Mouse (Mus musculus) kidney, postnatal 36 days (tissue): ENCODE measurements around the gene Stk32c.
A peak's percentile ranks its signal among the peaks of the same experiment; 100 is the strongest.

Experiments
- DNase-seq, 2 experiments: peaks; one replicate each; pipeline ENCODE4 v3.0.0; 2021 to 2022; ENCODE audit warnings: mixed read lengths in 2 of 2

Gene Stk32c

GRCm38 (mm10) chr7:139228447-139229171 is 15.5 kb upstream of the Stk32c start:
- no peak for DNase-seq

GRCm38 (mm10) chr7:139226416-139226815 is 13.3 kb upstream of the Stk32c start:
- DNase-seq, result no peak

- peak; percentile 65 to 71 for DNase-seq
Observed at GRCm38 (mm10) chr7:139224725-139225124, 11.6 kb upstream of the Stk32c start.

- no peak for DNase-seq
Observed at GRCm38 (mm10) chr7:139224070-139224469, 11.0 kb upstream of the Stk32c start.

GRCm38 (mm10) chr7:139222341-139222740 is 9.2 kb upstream of the Stk32c start:
- no peak for DNase-seq

- DNase-seq, result no peak
Observed at GRCm38 (mm10) chr7:139221856-139222255, 8.7 kb upstream of the Stk32c start.

- no peak for DNase-seq
Observed at GRCm38 (mm10) chr7:139221072-139221471, 8.0 kb upstream of the Stk32c start.

- no peak for DNase-seq
Observed at GRCm38 (mm10) chr7:139220303-139220702, 7.2 kb upstream of the Stk32c start.

- no peak for DNase-seq
Observed at GRCm38 (mm10) chr7:139219486-139219885, 6.4 kb upstream of the Stk32c start.

- peak; percentile 68 to 78 for DNase-seq
Observed at GRCm38 (mm10) chr7:139218641-139219415, 5.7 kb upstream of the Stk32c start.

GRCm38 (mm10) chr7:139217046-139217445 is 3.9 kb upstream of the Stk32c start:
- DNase-seq, result no peak

GRCm38 (mm10) chr7:139216464-139216863 is 3.4 kb upstream of the Stk32c start:
- DNase-seq, result no peak

GRCm38 (mm10) chr7:139215946-139216345 is 2.8 kb upstream of the Stk32c start:
- DNase-seq, result no peak

- no peak for DNase-seq
Observed at GRCm38 (mm10) chr7:139215516-139215915, 2.4 kb upstream of the Stk32c start.

GRCm38 (mm10) chr7:139214596-139215340 is 1.7 kb upstream of the Stk32c start:
- no peak for DNase-seq

GRCm38 (mm10) chr7:139214160-139214559 is 1.1 kb upstream of the Stk32c start:
- DNase-seq, result no peak

GRCm38 (mm10) chr7:139213751-139214150 is 644 bp upstream of the Stk32c start:
- DNase-seq, result no peak

- no peak for DNase-seq
Observed at GRCm38 (mm10) chr7:139211761-139212160, 1.3 kb downstream of the Stk32c start.

- DNase-seq, result peak; percentile 35 to 40
Observed at GRCm38 (mm10) chr7:139208773-139209095, 4.4 kb downstream of the Stk32c start.

GRCm38 (mm10) chr7:139208023-139208772 is 4.9 kb downstream of the Stk32c start:
- DNase-seq, result peak; percentile 31 to 73

GRCm38 (mm10) chr7:139201209-139201608 is 11.9 kb downstream of the Stk32c start:
- DNase-seq, result no peak

- peak; percentile 68 to 84 for DNase-seq
Observed at GRCm38 (mm10) chr7:139200108-139200507, 13.0 kb downstream of the Stk32c start.

- no peak for DNase-seq
Observed at GRCm38 (mm10) chr7:139197022-139197421, 16.1 kb downstream of the Stk32c start.
